In the genomic region with DNA sequence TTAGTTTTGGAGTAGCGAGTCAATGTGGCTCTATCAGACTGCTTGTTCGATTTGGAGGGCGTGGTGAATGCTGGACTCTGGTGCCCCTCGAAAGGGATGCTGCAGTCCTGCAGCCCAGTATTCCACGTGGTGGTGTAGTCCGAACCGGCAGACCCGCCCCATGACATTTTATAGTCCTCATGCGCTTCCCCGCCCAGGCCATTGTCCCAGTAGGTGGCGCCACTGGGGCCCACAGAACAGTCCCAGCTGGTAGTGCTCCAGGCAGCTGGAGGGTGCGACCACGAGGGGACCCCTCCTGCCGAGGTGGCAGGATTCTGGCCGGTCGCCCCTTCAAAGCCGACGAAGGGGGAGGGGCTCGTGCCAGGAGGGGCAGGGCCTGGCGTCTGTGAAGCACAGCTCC, we compare ENCODE assay signal across 9 mouse cellular contexts. TPM values are rescaled to one million over a fixed set of nuclear protein-coding genes. Genes with fewer than 3 reads are reported as not detected.
A peak's percentile ranks its signal among the peaks of the same experiment; 100 is the strongest.
DNase-seq lines count a peak whose midpoint lies in the region; ATAC-seq and TF ChIP-seq lines count a peak whose summit lies in the region.
"Had no signal": no experiment of that assay in that cellular context is flagged by ENCODE, and none has a peak within 500 bp of the region (broad histone marks: within the 10 kb centered on the region; RNA-seq: fewer than 3 reads in every experiment).

No protein-coding gene starts in this region.

- peak overlapping the region; percentile 51; the same call in 1 of the 2 replicates for H3K9ac ChIP-seq in limb, embryonic 13.5 days
- H3K9ac ChIP-seq in midbrain, embryonic 13.5 days (replicated peaks), result no peak overlapping the region

- H3K4me1 ChIP-seq in E14TG2a.4 (replicated peaks; ENCODE audit: low read depth, low read length), result peaks cover 53% of the 10 kb centered on the region
- peaks cover 26% of the 10 kb centered on the region for H3K4me1 ChIP-seq in limb, embryonic 13.5 days
- H3K4me1 ChIP-seq in midbrain, embryonic 13.5 days (replicated peaks), result peaks cover 6% of the 10 kb centered on the region

- peak; percentile 56 to 72 for DNase-seq in adrenal gland, adult (ENCODE audit: inconsistent age in 2 of 2, low spot score in 1 of 2)
- no peak for DNase-seq in adrenal gland, adult 8-10 months
- peak; percentile 49 for DNase-seq in embryo, embryonic 11.5 days (ENCODE audit: low read depth, low spot score)
- DNase-seq in heart, postnatal 4 days, result peak; percentile 73
- DNase-seq in testis, postnatal 10 days (ENCODE audit: low spot score), result peak; percentile 84

- H3K4me3 ChIP-seq in E14TG2a.4 (replicated peaks; ENCODE audit: low read length), result peak overlapping the region; percentile 66
- peak overlapping the region; percentile 28 for H3K4me3 ChIP-seq in limb, embryonic 13.5 days
- H3K4me3 ChIP-seq in midbrain, embryonic 13.5 days (replicated peaks), result 0 out of 2 replicates have a peak overlapping the region, but pooled peaks have one; percentile 4

- H3K27ac ChIP-seq in limb, embryonic 13.5 days, result no peak overlapping the region
- H3K27ac ChIP-seq in midbrain, embryonic 13.5 days, result no peak overlapping the region

- H3K36me3 ChIP-seq in E14TG2a.4 (ENCODE audit: insufficient read depth, low read length), result peaks cover 2% of the 10 kb centered on the region; the same call in 1 of the 2 replicates
- no peaks in the 10 kb centered on the region for H3K36me3 ChIP-seq in limb, embryonic 13.5 days
- H3K36me3 ChIP-seq in midbrain, embryonic 13.5 days, result no peaks in the 10 kb centered on the region

- no peaks in the 10 kb centered on the region for H3K9me3 ChIP-seq in E14TG2a.4 (ENCODE audit: low read length)
- no peaks in the 10 kb centered on the region for H3K9me3 ChIP-seq in limb, embryonic 13.5 days
- no peaks in the 10 kb centered on the region for H3K9me3 ChIP-seq in midbrain, embryonic 13.5 days

- peaks cover 53% of the 10 kb centered on the region for H3K27me3 ChIP-seq in E14TG2a.4 (ENCODE audit: insufficient read depth, low read length)
- peaks cover 66% of the 10 kb centered on the region for H3K27me3 ChIP-seq in limb, embryonic 13.5 days
- peaks cover 73% of the 10 kb centered on the region for H3K27me3 ChIP-seq in midbrain, embryonic 13.5 days

- peak overlapping the region; percentile 53 for H3K4me2 ChIP-seq in limb, embryonic 13.5 days (replicated peaks)
- peak overlapping the region; percentile 36 for H3K4me2 ChIP-seq in midbrain, embryonic 13.5 days (replicated peaks)

- peak; percentile 72 for TF ChIP-seq CTCF in E14TG2a.4 (conservative IDR thresholded peaks at IDR 0.05; ENCODE audit: low read length)

- ATAC-seq in limb, embryonic 13.5 days (ENCODE audit: low FRiP score, low read depth), result no peak
- ATAC-seq in midbrain, embryonic 13.5 days, result 0 out of 2 replicates have a peak, but pooled peaks have one; percentile 62

- WGBS in limb, embryonic 13.5 days, result 2% methylated on average over 20 of the region's 20 CpGs
- under 1% methylated on average over 20 of the region's 20 CpGs for WGBS in midbrain, embryonic 13.5 days

RNA-seq across cellular contexts. Expression of a gene that starts 1.0 kb away (rescaled TPM):
- total RNA-seq in adrenal gland, adult 8-10 months (2022), result not detected
- total RNA-seq in heart, postnatal 4 days (2021), result not detected
- polyA plus RNA-seq in limb, embryonic 13.5 days (2015; fragmentation: Nextera tagmentation; extraction: Ambion mirVana), result not detected in 2 replicates
- polyA plus RNA-seq in midbrain, embryonic 13.5 days (2015; fragmentation: Nextera tagmentation; extraction: Ambion mirVana), result not detected in 2 replicates
- polyA plus RNA-seq: C2C12 had no signal

RNA-seq across cellular contexts. Expression of a gene that starts 8.7 kb away (rescaled TPM):
- total RNA-seq in adrenal gland, adult 8-10 months (2022), result 1,000 to 10,000 TPM in 2 of 4 experiments, 100 to 1,000 TPM in 2; 538 to 1,102 (median 895) TPM
- 1,000 to 10,000 TPM; 2,883 to 3,014 TPM for total RNA-seq in heart, postnatal 4 days (2021)
- polyA plus RNA-seq in limb, embryonic 13.5 days (2015; fragmentation: Nextera tagmentation; extraction: Ambion mirVana), result 766 and 797 TPM in 2 replicates
- 1,046 and 1,055 TPM in 2 replicates for polyA plus RNA-seq in midbrain, embryonic 13.5 days (2015; fragmentation: Nextera tagmentation; extraction: Ambion mirVana)

RNA-seq across cellular contexts. Expression of a gene that starts 15.5 kb away (rescaled TPM):
- 10 to 100 TPM; 76.5 to 93.6 (median 85.1) TPM for total RNA-seq in adrenal gland, adult 8-10 months (2022)
- 10 to 100 TPM; 58.8 to 62.2 TPM for total RNA-seq in heart, postnatal 4 days (2021)
- 127 and 130 TPM in 2 replicates for polyA plus RNA-seq in limb, embryonic 13.5 days (2015; fragmentation: Nextera tagmentation; extraction: Ambion mirVana)
- polyA plus RNA-seq in midbrain, embryonic 13.5 days (2015; fragmentation: Nextera tagmentation; extraction: Ambion mirVana), result 130 and 153 TPM in 2 replicates

RNA-seq across cellular contexts. Expression of a gene that starts 22.0 kb away (rescaled TPM):
- under 1 TPM in 3 of 4 experiments, not detected in 1; 0.27 to 0.34 (median 0.31) TPM for total RNA-seq in adrenal gland, adult 8-10 months (2022)
- total RNA-seq in heart, postnatal 4 days (2021), result under 1 TPM; 0.62 to 0.86 TPM
- polyA plus RNA-seq in limb, embryonic 13.5 days (2015; fragmentation: Nextera tagmentation; extraction: Ambion mirVana), result 1.5 and 1.7 TPM in 2 replicates
- polyA plus RNA-seq in midbrain, embryonic 13.5 days (2015; fragmentation: Nextera tagmentation; extraction: Ambion mirVana), result 0.46 and 0.73 TPM in 2 replicates

RNA-seq across cellular contexts. Expression of a gene that starts 30.2 kb away (rescaled TPM):
- 10 to 100 TPM in 3 of 4 experiments, 1 to 10 TPM in 1; 7.7 to 17.6 (median 12.1) TPM for total RNA-seq in adrenal gland, adult 8-10 months (2022)
- 10 to 100 TPM; 13.1 to 16.6 TPM for total RNA-seq in heart, postnatal 4 days (2021)
- 45.3 and 50.0 TPM in 2 replicates for polyA plus RNA-seq in limb, embryonic 13.5 days (2015; fragmentation: Nextera tagmentation; extraction: Ambion mirVana)
- polyA plus RNA-seq in midbrain, embryonic 13.5 days (2015; fragmentation: Nextera tagmentation; extraction: Ambion mirVana), result 34.2 and 37.0 TPM in 2 replicates

Comparison
In these comparisons a context has a peak if more than half of its experiments do, and no peak if none do; other contexts are left out.
1. H3K4me3 ChIP-seq: peak in every context shown above with its lines; median percentile 66 in E14TG2a.4; 28 in limb, embryonic 13.5 days; 4 in midbrain, embryonic 13.5 days.